Mouse (Mus musculus) adrenal gland, adult 10 weeks (tissue): ENCODE data around the gene Wdr44. TPM values are rescaled to one million over a fixed set of nuclear protein-coding genes. Genes with fewer than 3 reads are reported as not detected.

Source experiments
- polyA plus RNA-seq: library from polyadenylated mRNA; stranded (reverse); fragments of 350-450 nt; fragmentation: Illumina TruSeq; extraction: RNeasy Lipid Tissue Mini Kit (QIAGEN cat#74804); gene quantifications from one replicate; pipeline ENCODE4 v1.2.3, GENCODE M21; 2014; ENCODE audit warnings: low read depth, low replicate concordance

The Wdr44 gene
- polyA plus RNA-seq: 38.8 TPM

GRCm38 (mm10) chrX:23692722-23693442 lies at the start of gene Wdr44:
Gene Wdr44, plus strand, starts transcription at chrX:23693051.

Other genes starting within 250 kb of the Wdr44 start
- not detected for gene Gm4907, start 189.5 kb downstream of the Wdr44 start, polyA plus RNA-seq